Mouse (Mus musculus) liver, embryonic 16.5 days (tissue): ENCODE results near the gene Tbc1d16. TPM values are rescaled to one million over a fixed set of nuclear protein-coding genes. Genes with fewer than 3 reads are reported as not detected.
A peak's percentile ranks its signal among the peaks of the same experiment; 100 is the strongest.

Experiments used
- ATAC-seq: fragments of 200-750 bp; cut with Nextera tagmentation; 2 replicates; pipeline ENCODE4 v1.8.0; 2017; ENCODE audit warnings: low read depth, mild to moderate bottlenecking, moderate number of reproducible peaks, moderate library complexity
- H3K27ac ChIP-seq: fragments of 300-500 bp; sonication (generic); 2 replicates; pipeline ENCODE4 v1.5.1; 2014; ENCODE audit warnings: mild to moderate bottlenecking, low read length
- H3K27me3 ChIP-seq: fragments of 300-500 bp; sonication (generic); 2 replicates; pipeline ENCODE4 v1.6.1; 2014; ENCODE audit warnings: low read depth, low read length, mixed read lengths; ENCODE audit not compliant: control insufficient read depth, insufficient read depth
- H3K36me3 ChIP-seq: fragments of 300-500 bp; sonication (generic); 2 replicates; pipeline ENCODE4 v1.6.1; 2014; ENCODE audit warnings: mild to moderate bottlenecking; ENCODE audit not compliant: control insufficient read depth, insufficient read depth
- H3K4me1 ChIP-seq: fragments of 300-500 bp; sonication (generic); 2 replicates; pipeline ENCODE4 v1.6.1; 2014; ENCODE audit warnings: low read depth, low read length, mixed read lengths; ENCODE audit not compliant: control insufficient read depth
- H3K4me2 ChIP-seq: fragments of 300-500 bp; sonication (generic); 2 replicates; pipeline ENCODE4 v1.6.1; 2014; ENCODE audit warnings: low read depth, low read length, mixed read lengths
- H3K4me3 ChIP-seq: fragments of 300-500 bp; sonication (generic); 2 replicates; pipeline ENCODE4 v1.5.1; 2014; ENCODE audit warnings: low read depth, mild to moderate bottlenecking, low read length
- H3K9ac ChIP-seq: fragments of 300-500 bp; sonication (generic); 2 replicates; pipeline ENCODE4 v1.6.1; 2014; ENCODE audit warnings: low read depth, low read length
- H3K9me3 ChIP-seq: fragments of 300-500 bp; sonication (generic); replicated peaks from 2 replicates; pipeline ENCODE4 v1.6.1; 2016; ENCODE audit warnings: low read length; ENCODE audit not compliant: control insufficient read depth
- WGBS: fragments of 180-500 bp; shearing (Covaris S2); extraction: QIAGEN DNeasy Blood & Tissue Kit; methylation state at CpG from one replicate; pipeline ENCODE4 v1.1.7; 2014; ENCODE audit not compliant: insufficient replicate concordance; 5-methylcytosine and 5-hydroxymethylcytosine counted together
- polyA plus RNA-seq: library from polyadenylated mRNA; unstranded; fragments of >200 nt; fragmentation: Nextera tagmentation; extraction: Ambion mirVana; gene quantifications from 2 replicates; pipeline ENCODE4 v1.2.1, GENCODE M21; 2015

Gene Tbc1d16
- polyA plus RNA-seq, 1 experiment from 2014 or later, result 1.8 TPM

GRCm38 (mm10) chr11:119147153-119147552 lies 81.1 kb downstream of the Tbc1d16 start:
- WGBS, result 69% methylated on average over 8 of the region's 8 CpGs

GRCm38 (mm10) chr11:119146140-119146539 lies 82.2 kb downstream of the Tbc1d16 start:
- no peak overlapping the region for H3K27ac ChIP-seq
- H3K36me3 ChIP-seq, result no peaks in the 10 kb centered on the region
- no peak overlapping the region for H3K9ac ChIP-seq
- no peaks in the 10 kb centered on the region for H3K27me3 ChIP-seq
- H3K9me3 ChIP-seq, result no peaks in the 10 kb centered on the region
- no peak overlapping the region for H3K4me3 ChIP-seq
- no peak overlapping the region for H3K4me2 ChIP-seq
- no peak for ATAC-seq
- H3K4me1 ChIP-seq, result no peaks in the 10 kb centered on the region
- WGBS, result 33% methylated on average over 12 of the region's 12 CpGs

More at GRCm38 (mm10) chr11:119147153-119147552, 81.1 kb downstream of the Tbc1d16 start:
- no peak overlapping the region for H3K27ac ChIP-seq
- H3K27me3 ChIP-seq, result no peaks in the 10 kb centered on the region
- H3K4me2 ChIP-seq, result no peak overlapping the region
- no peaks in the 10 kb centered on the region for H3K9me3 ChIP-seq
- H3K36me3 ChIP-seq, result no peaks in the 10 kb centered on the region
- H3K4me1 ChIP-seq, result no peaks in the 10 kb centered on the region
- ATAC-seq, result no peak
- no peak overlapping the region for H3K4me3 ChIP-seq
- no peak overlapping the region for H3K9ac ChIP-seq

GRCm38 (mm10) chr11:119144801-119145475 lies 83.4 kb downstream of the Tbc1d16 start:
- Histone ChIP-seq H3K4me3 (no peak overlapping the region), H3K27ac (no peak overlapping the region), H3K27me3 (no peaks in the 10 kb centered on the region), H3K9ac (no peak overlapping the region), H3K4me2 (no peak overlapping the region), H3K9me3 (no peaks in the 10 kb centered on the region), H3K36me3 (no peaks in the 10 kb centered on the region), H3K4me1 (no peaks in the 10 kb centered on the region)
- no peak for ATAC-seq
- WGBS, result 72% methylated on average over 16 of the region's 16 CpGs

GRCm38 (mm10) chr11:119143376-119144002 lies 84.8 kb downstream of the Tbc1d16 start:
- WGBS, result 70% methylated on average over 16 of the region's 16 CpGs

GRCm38 (mm10) chr11:119142615-119143014 lies 85.7 kb downstream of the Tbc1d16 start:
- no peaks in the 10 kb centered on the region for H3K9me3 ChIP-seq
- no peak overlapping the region for H3K4me2 ChIP-seq
- no peak for ATAC-seq
- no peaks in the 10 kb centered on the region for H3K27me3 ChIP-seq
- WGBS, result 70% methylated on average over 8 of the region's 8 CpGs
- no peak overlapping the region for H3K4me3 ChIP-seq
- no peak overlapping the region for H3K9ac ChIP-seq
- no peaks in the 10 kb centered on the region for H3K4me1 ChIP-seq
- H3K36me3 ChIP-seq, result no peaks in the 10 kb centered on the region
- no peak overlapping the region for H3K27ac ChIP-seq

More at GRCm38 (mm10) chr11:119143376-119144002, 84.8 kb downstream of the Tbc1d16 start:
- Histone ChIP-seq H3K27ac (no peak overlapping the region), H3K4me3 (no peak overlapping the region), H3K36me3 (no peaks in the 10 kb centered on the region), H3K9me3 (no peaks in the 10 kb centered on the region), H3K4me2 (no peak overlapping the region), H3K4me1 (no peaks in the 10 kb centered on the region), H3K9ac (no peak overlapping the region), H3K27me3 (no peaks in the 10 kb centered on the region)
- no peak for ATAC-seq

- Histone ChIP-seq H3K36me3 (no peaks in the 10 kb centered on the region), H3K4me1 (peaks cover 3% of the 10 kb centered on the region), H3K27me3 (no peaks in the 10 kb centered on the region), H3K9me3 (no peaks in the 10 kb centered on the region), H3K27ac (no peak overlapping the region), H3K4me3 (no peak overlapping the region), H3K4me2 (no peak overlapping the region), H3K9ac (no peak overlapping the region)
- 85% methylated on average over 6 of the region's 6 CpGs for WGBS
- ATAC-seq, result no peak
Observed at GRCm38 (mm10) chr11:119139026-119139425, 89.3 kb downstream of the Tbc1d16 start.

GRCm38 (mm10) chr11:119138205-119138604 lies 90.1 kb downstream of the Tbc1d16 start:
- Histone ChIP-seq H3K27ac (no peak overlapping the region), H3K4me3 (no peak overlapping the region), H3K9ac (no peak overlapping the region), H3K27me3 (no peaks in the 10 kb centered on the region), H3K36me3 (no peaks in the 10 kb centered on the region), H3K4me2 (no peak overlapping the region), H3K4me1 (peaks cover 8% of the 10 kb centered on the region), H3K9me3 (no peaks in the 10 kb centered on the region)
- ATAC-seq, result no peak
- 55% methylated on average over 9 of the region's 9 CpGs for WGBS

- Histone ChIP-seq H3K4me3 (no peak overlapping the region), H3K4me1 (peaks cover 8% of the 10 kb centered on the region), H3K27me3 (peaks cover 4% of the 10 kb centered on the region; the same call in 1 of the 2 replicates), H3K36me3 (no peaks in the 10 kb centered on the region), H3K9me3 (no peaks in the 10 kb centered on the region), H3K9ac (no peak overlapping the region), H3K27ac (peak overlapping the region; percentile 34; the same call in 1 of the 2 replicates), H3K4me2 (no peak overlapping the region)
- peak; percentile 30; the same call in 1 of the 2 replicates for ATAC-seq
- 17% methylated on average over 17 of the region's 17 CpGs for WGBS
Observed at GRCm38 (mm10) chr11:119134586-119134985, 93.7 kb downstream of the Tbc1d16 start.
